Mouse (Mus musculus): ENCODE data around the gene Palm2.

The Palm2 gene

DNA sequence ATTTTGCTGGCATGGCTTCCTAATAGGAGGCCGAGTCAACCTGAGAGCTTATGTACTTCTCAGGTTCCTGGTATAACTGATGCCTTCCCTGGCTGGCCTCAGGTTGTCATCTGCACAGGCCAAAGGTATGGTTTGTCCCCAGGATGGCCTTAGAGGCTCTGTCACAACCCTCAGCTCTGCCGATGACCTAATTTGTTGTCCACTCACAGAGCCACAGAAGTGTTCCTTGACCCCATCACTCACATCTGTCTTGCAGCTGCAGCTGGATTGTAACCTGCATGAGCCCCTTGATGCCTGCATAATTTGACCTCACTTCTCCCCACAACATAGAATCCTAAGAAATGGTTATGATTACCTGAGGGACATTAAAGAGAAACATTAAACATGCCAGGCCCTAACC, 190.8 kb downstream of the Palm2 start:
- no peak for DNase-seq

DNA sequence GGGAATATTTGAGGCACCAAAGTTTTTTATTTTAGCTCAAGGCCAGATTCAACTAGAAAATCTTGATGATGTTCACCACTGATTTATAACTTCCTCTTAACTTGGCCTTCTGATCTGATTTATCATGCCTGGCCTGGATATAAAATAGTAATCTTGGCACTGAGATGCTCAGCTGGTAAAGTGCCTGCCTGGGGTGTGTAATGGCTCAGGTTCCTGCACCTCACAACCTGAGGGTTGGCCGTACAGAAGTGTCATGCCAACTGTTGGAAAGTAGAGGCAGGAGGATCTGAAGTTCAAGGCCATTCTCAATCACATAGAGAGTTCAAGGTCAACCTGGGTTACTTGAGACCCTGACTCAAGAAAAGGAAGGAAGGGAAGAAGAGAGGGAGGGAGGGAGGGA, 191.3 kb downstream of the Palm2 start:
- no peak for DNase-seq

- DNase-seq, result no peak
Measured at GRCm38 (mm10) chr4:57625756-57626155, 191.7 kb downstream of the Palm2 start.

DNA sequence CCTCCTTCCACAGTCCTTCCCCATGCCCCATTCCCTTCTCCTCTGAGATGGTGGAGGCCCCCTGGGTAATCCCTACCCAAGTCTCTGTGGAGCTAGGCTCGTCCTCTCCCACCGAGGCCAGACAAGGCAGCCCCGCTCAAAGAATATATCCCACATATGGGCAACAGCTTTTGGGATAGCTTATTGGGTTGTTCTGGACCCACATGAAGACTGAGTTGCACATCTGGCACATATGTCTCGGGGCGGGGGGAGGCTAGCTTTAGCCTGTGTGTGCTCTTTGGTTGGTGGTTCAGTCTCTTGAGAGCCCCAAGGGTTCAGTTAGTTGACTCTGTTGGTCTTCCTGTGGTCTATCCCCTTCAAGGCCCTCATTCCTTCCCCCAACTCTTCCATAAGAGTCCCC, 192.9 kb downstream of the Palm2 start:
- DNase-seq, result no peak

DNA sequence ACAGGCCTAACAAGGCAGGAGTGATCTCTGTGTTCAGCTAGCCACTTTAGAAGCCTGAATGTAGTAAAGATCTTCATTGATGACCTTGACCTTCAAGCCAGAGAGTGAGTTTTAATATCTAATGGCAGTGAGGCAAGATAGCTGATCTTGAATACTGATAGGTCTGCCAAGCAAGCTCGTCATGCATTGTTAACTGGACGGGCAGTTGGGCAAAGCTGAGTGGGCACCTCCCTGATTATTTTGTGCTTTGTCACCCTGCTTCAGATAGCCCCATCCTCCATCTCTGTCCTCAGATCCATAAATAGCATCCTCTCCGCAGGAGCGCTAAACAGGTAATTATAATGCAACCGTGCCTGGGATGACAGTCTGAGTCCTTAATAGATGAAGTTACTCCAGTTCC, 198.3 kb downstream of the Palm2 start:
- no peak for DNase-seq

DNA sequence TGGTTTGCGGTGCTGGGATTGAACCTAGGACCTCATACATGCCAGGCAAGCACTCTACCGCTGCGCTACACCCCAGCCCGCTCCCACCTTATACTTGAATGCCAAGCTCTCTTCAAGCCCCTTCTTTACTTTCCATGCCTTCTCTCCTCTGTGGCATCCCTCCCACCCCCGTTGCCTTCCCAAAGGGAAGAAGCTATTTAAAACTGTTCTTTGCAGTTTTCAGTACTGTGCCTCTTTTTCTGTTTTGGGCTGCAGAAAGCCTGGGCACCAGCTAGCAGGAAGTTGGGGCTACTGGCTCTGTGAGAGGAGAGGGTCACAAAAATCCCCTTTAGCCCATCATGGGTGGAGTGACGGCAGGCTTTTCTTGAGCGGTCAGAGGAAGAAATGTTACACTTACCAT, 199.0 kb downstream of the Palm2 start:
- no peak for DNase-seq

GRCm38 (mm10) chr4:57634956-57635355, 200.9 kb downstream of the Palm2 start:
- DNase-seq, result no peak

- DNase-seq, result no peak
Measured at GRCm38 (mm10) chr4:57636782-57637482, 202.9 kb downstream of the Palm2 start.

GRCm38 (mm10) chr4:57637636-57638386, 203.8 kb downstream of the Palm2 start:
- DNase-seq, result peak; percentile 4

- no peak for DNase-seq
Measured at GRCm38 (mm10) chr4:57638941-57639340, 204.9 kb downstream of the Palm2 start.

- DNase-seq, result no peak
Measured at GRCm38 (mm10) chr4:57640222-57640621, 206.2 kb downstream of the Palm2 start.

GRCm38 (mm10) chr4:57640971-57641370, 206.9 kb downstream of the Palm2 start:
- DNase-seq, result no peak

- no peak for DNase-seq
Measured at GRCm38 (mm10) chr4:57650994-57651393, 216.9 kb downstream of the Palm2 start.

DNA sequence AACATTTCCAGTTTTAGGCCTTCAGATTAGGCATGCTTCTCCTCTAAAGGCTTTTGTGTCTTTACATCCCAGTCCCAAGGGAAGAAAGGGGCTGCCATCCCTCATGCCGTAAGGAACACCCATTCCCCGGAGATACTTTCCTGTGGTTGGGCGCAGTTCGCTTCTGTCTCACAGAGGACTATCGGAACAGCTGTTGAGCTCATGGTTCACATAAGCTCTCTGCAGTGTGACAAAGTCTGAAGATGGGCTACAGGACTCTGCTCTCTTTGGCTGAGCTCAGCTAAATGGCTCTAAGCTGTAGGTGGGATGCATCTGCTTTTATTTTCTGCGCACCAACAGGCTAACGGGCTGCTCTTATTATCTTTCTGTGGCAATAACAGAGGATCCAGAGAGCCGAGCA, 217.5 kb downstream of the Palm2 start:
- no peak for DNase-seq

- no peak for DNase-seq
Measured at GRCm38 (mm10) chr4:57652185-57652904, 218.3 kb downstream of the Palm2 start.

GRCm38 (mm10) chr4:57655966-57656365, 221.9 kb downstream of the Palm2 start:
- no peak for DNase-seq

DNA sequence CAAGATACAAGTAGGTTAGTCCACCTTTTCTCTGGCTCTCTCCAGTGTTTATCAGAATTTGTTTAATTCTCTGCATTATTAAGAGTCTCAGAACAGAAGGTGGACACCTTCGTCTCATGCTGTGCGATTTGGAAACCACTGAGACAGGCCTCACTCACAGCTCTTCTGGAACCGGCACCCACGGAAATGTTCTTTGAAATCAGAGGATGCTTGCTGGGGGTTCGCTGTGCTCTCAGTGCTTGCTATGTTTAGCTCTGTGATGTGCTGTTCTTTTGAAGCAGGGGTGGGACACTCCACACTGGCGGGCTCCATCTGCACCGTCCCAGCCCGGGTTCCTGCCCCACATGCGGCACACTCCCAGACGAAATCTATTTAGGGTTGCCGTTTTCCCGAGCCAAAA, 222.3 kb downstream of the Palm2 start:
- DNase-seq, result no peak

GRCm38 (mm10) chr4:57656861-57657260, 222.8 kb downstream of the Palm2 start:
- no peak for DNase-seq

DNA sequence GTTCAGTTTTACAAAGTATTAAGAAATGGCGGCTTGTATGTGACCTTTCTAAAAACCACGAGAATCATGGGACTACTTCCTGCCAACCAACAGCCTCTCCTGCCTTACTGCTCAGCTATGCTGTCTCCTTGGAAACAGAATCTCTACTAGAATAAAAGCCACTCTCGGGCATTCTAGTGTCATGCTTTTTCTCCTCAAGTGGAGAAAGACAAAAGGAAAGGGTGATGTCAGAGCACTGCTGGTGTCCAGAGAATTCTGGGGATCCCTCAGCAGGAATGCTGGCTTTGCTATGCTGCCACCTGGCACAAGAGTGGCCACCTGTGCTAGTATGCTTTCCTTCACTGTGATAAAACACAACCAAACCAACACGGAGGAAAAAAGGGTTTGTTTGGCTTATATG, 226.4 kb downstream of the Palm2 start:
- no peak for DNase-seq

DNA sequence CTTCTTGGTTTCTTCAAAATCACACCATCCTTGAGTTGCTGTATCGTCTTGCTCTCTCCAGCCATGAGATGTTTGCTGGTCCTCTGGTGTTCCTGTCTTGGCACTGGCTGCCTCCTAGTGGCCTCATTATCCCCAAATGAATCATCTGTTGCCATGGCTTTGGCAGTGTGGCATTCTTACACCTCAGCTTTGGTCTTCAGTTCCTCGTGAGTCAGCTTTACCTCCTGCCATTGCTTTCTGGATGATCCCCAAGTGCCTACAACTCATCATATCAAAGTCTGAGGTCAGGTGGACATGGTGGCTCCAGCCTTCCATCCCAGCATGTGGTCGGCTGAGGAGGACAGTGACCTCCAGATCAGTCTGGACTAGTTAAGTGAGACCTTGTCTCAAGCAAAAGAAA, 232.1 kb downstream of the Palm2 start:
- no peak for DNase-seq

DNA sequence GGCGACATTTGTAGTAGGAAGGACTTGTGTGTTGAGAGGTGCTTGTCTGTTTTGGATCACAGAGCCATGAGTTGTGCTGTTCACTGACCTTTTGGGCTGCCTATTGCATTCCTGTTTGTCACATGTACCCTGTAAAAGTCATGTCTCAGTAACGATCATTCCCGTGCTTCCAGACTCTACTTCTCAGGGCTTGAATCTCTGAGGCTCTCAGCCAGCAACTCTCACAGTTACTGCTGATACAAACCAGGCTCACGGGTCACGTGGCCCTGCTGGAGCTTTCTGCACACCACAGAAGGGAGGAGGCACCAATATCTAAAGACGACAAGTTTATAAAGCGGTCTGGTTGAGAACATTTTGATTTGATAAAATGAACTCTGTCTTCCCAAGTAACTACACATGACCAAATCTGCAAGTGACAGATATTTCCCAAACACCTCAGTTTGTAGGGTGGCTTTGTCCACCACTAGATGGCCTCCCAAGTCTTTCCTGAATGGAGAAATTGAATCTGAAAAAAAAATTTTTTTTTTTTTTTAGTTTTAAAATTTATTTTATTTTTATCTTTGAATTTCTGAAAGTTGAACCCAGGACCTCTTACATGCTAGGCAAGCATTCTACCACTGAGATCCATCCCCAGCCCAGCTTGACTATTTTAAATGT, 236.9 kb downstream of the Palm2 start:
- DNase-seq, result peak; percentile 17

- DNase-seq, result no peak
Measured at GRCm38 (mm10) chr4:57672541-57672940, 238.5 kb downstream of the Palm2 start.
